Mouse (Mus musculus): Measurements from ENCODE around the gene Gm2012. TPM values are rescaled to one million over a fixed set of nuclear protein-coding genes. Genes with fewer than 3 reads are reported as not detected.
"Not testable (repeated sequence)": the region's sequence is repeated elsewhere in the genome, so short reads cannot be mapped to it uniquely, and the experiment has no call there.

Gene Gm2012
- not detected for total RNA-seq (2022)

DNA sequence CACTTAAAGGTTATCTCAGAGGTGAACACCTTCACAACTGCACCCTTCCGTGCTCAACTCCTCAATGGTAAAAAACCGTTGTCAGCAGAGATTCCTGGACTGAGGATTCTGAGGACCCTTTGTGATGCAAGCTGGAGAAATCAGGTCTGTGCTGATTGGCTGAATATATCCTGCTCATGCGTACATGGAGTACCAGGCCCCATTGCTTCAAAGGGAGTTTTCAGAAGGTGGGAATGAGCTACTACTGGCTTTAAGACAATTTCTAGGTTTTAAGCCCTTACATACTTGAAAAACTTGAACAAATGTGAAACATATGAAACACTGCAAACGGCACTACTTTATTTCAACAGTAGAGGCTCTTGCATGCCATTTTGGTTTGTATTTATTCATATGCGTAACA is at the start of gene Gm2012:
TSS of gene Gm2012 (minus strand) at position 101 of the 400 bp plus-strand sequence.
- DNase-seq (ENCODE audit: low spot score in 2 of 2), result not testable (repeated sequence)

- not testable (repeated sequence) for DNase-seq (ENCODE audit: low spot score in 2 of 2)
Observed at GRCm38 (mm10) chrX:26159146-26159545, 72.0 kb downstream of the Gm2012 start.

Small RNA genes within 50 kb of the gene (microRNA-seq; reads per million reads assigned to microRNA genes)
- 0 reads per million in 2 experiments for gene Gm26302

Other genes starting within 250 kb of the Gm2012 start
- not detected for gene Gm5168, start 180.3 kb downstream of the Gm2012 start, total RNA-seq (2022)
- not detected for gene Gm2030, start 78.7 kb upstream of the Gm2012 start, total RNA-seq (2022)